Mouse (Mus musculus) intestine, embryonic 16.5 days (tissue): ENCODE measurements around the gene Vstm2l. TPM values are rescaled to one million over a fixed set of nuclear protein-coding genes. Genes with fewer than 3 reads are reported as not detected.
A peak's percentile ranks its signal among the peaks of the same experiment; 100 is the strongest.

Source experiments
- ATAC-seq: fragments of 200-750 bp; cut with Nextera tagmentation; 2 replicates; pipeline ENCODE4 v1.8.0; 2017; ENCODE audit warnings: moderate TSS enrichment, moderate library complexity
- H3K27ac ChIP-seq: fragments of 300-500 bp; sonication (generic); 2 replicates; pipeline ENCODE4 v1.5.1; 2014; ENCODE audit warnings: mild to moderate bottlenecking, low read length
- H3K27me3 ChIP-seq: fragments of 300-500 bp; sonication (generic); replicated peaks from 2 replicates; pipeline ENCODE4 v1.6.1; 2014; ENCODE audit warnings: low read length, control low read depth, mixed read lengths; ENCODE audit not compliant: control insufficient read depth, insufficient read depth
- H3K36me3 ChIP-seq: fragments of 300-500 bp; sonication (generic); 2 replicates; pipeline ENCODE4 v1.6.1; 2014; ENCODE audit warnings: low read length, control low read depth; ENCODE audit not compliant: control insufficient read depth, insufficient read depth
- H3K4me1 ChIP-seq: fragments of 300-500 bp; sonication (generic); 2 replicates; pipeline ENCODE4 v1.6.1; 2014; ENCODE audit warnings: low read length, control low read depth, mixed read lengths; ENCODE audit not compliant: control insufficient read depth, insufficient read depth
- H3K4me2 ChIP-seq: fragments of 300-500 bp; sonication (generic); 2 replicates; pipeline ENCODE4 v1.6.1; 2014; ENCODE audit warnings: low read depth, low read length, control low read depth
- H3K4me3 ChIP-seq: fragments of 300-500 bp; sonication (generic); 2 replicates; pipeline ENCODE4 v1.5.1; 2014; ENCODE audit warnings: mild to moderate bottlenecking, low read length
- H3K9ac ChIP-seq: fragments of 300-500 bp; sonication (generic); 2 replicates; pipeline ENCODE4 v1.6.1; 2014; ENCODE audit warnings: low read depth, low read length
- H3K9me3 ChIP-seq: fragments of 300-500 bp; sonication (generic); 2 replicates; pipeline ENCODE4 v1.6.1; 2016; ENCODE audit warnings: low read length, control low read depth; ENCODE audit not compliant: control insufficient read depth
- WGBS: fragments of 180-500 bp; shearing (Covaris S2); extraction: QIAGEN DNeasy Blood & Tissue Kit; methylation state at CpG from one replicate; pipeline ENCODE4 v1.1.7; 2014; 5-methylcytosine and 5-hydroxymethylcytosine counted together
- polyA plus RNA-seq: library from polyadenylated mRNA; unstranded; fragments of >200 nt; fragmentation: Nextera tagmentation; extraction: Ambion mirVana; gene quantifications from 2 replicates; pipeline ENCODE4 v1.2.1, GENCODE M21; 2015

Vstm2l gene
- polyA plus RNA-seq, 1 experiment from 2014 or later = 0.10 TPM

DNA sequence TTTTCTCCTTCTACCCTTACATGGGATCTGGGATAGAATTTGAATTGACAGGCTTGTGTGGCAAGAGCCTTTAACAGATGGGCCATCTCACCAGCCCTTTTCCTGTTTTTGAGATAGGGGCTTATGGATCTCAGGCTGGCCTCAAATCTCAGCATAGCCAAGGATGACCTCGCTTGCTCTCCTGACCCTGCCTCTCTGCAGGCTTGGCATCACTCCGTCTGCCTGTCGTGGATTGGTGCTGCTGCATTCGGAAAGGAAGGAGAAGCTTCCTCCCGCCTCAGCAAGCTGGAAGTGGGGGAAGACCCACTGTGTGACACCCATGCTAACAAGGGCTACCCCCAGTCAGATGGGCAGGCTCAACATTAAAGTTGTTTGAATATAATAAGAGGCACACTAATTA is 64.8 kb downstream of the Vstm2l start:
- H3K27me3 ChIP-seq = no peaks in the 10 kb centered on the region
- H3K4me2 ChIP-seq = no peak overlapping the region
- no peak overlapping the region for H3K9ac ChIP-seq
- WGBS = 63% methylated on average over 5 of the region's 5 CpGs
- no peak for ATAC-seq
- H3K9me3 ChIP-seq = no peaks in the 10 kb centered on the region
- H3K4me1 ChIP-seq = peaks cover 4% of the 10 kb centered on the region; the same call in 1 of the 2 replicates
- H3K36me3 ChIP-seq = 0 out of 2 replicates have a peak, but pooled peaks cover 2% of the 10 kb centered on the region
- H3K4me3 ChIP-seq = no peak overlapping the region
- H3K27ac ChIP-seq = no peak overlapping the region

- no peak overlapping the region for H3K4me3 ChIP-seq
- H3K9ac ChIP-seq = no peak overlapping the region
- H3K27me3 ChIP-seq = no peaks in the 10 kb centered on the region
- ATAC-seq = no peak
- H3K9me3 ChIP-seq = no peaks in the 10 kb centered on the region
- H3K4me1 ChIP-seq = no peaks in the 10 kb centered on the region
- 0 out of 2 replicates have a peak, but pooled peaks cover 2% of the 10 kb centered on the region for H3K36me3 ChIP-seq
- WGBS = 75% methylated on average over 3 of the region's 3 CpGs
- no peak overlapping the region for H3K4me2 ChIP-seq
- no peak overlapping the region for H3K27ac ChIP-seq
These were observed 68.3 kb downstream of the Vstm2l start for GRCm38 (mm10) chr2:157982727-157983126.

- ATAC-seq = no peak
- H3K4me2 ChIP-seq = no peak overlapping the region
- H3K27me3 ChIP-seq = no peaks in the 10 kb centered on the region
- H3K36me3 ChIP-seq = 0 out of 2 replicates have a peak, but pooled peaks cover 2% of the 10 kb centered on the region
- no peak overlapping the region for H3K27ac ChIP-seq
- 85% methylated on average over 4 of the region's 4 CpGs for WGBS
- H3K4me3 ChIP-seq = no peak overlapping the region
- H3K9me3 ChIP-seq = no peaks in the 10 kb centered on the region
- H3K4me1 ChIP-seq = no peaks in the 10 kb centered on the region
- no peak overlapping the region for H3K9ac ChIP-seq
These were observed 68.8 kb downstream of the Vstm2l start for GRCm38 (mm10) chr2:157983276-157983675.

DNA sequence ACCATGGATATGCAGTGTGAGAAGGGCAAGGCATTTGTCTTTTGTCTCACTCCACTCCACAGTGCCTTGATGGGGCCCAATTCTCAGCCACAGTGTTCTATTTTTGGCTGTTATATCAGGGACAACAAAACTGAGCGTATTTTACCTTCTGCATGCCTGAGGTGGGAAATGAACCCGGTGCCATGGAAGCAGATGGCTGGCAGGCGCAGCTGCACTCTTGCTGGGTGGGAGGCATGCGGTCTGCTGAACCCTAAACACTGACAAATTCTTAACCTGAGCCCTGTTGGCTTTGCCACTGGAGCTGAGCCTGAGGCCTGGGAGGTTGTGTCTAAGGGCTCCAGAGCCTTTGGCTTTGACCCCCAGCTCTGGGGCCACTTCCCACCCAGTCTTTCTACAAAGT is 71.2 kb downstream of the Vstm2l start:
- ATAC-seq = no peak
- Histone ChIP-seq H3K9ac (no peak overlapping the region), H3K27me3 (no peaks in the 10 kb centered on the region), H3K36me3 (0 out of 2 replicates have a peak, but pooled peaks cover 2% of the 10 kb centered on the region), H3K4me1 (peaks cover 11% of the 10 kb centered on the region; the same call in 1 of the 2 replicates), H3K9me3 (no peaks in the 10 kb centered on the region), H3K4me2 (no peak overlapping the region), H3K4me3 (no peak overlapping the region), H3K27ac (no peak overlapping the region)
- 92% methylated on average over 4 of the region's 4 CpGs for WGBS

DNA sequence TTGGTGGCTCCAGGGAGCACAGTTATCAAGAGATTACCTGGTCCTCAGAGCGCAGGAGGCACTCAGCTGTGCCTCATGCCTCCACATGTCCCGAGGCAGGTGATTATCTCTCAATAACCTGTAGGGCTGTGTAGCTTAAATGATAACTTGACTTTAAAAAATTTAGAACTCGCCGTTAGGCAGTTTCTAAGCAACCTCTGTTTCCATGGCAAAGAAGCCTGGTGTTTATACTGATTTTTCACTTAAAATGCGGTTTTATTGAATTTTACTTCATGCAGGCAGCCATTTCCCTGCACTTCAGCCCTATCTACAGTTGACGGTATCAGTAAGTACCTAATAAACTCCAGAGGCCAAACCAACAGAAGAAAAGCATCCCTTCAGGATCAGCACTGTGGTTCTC is 71.8 kb downstream of the Vstm2l start:
- Histone ChIP-seq H3K9ac (no peak overlapping the region), H3K4me1 (peaks cover 11% of the 10 kb centered on the region; the same call in 1 of the 2 replicates), H3K4me2 (no peak overlapping the region), H3K36me3 (0 out of 2 replicates have a peak, but pooled peaks cover 2% of the 10 kb centered on the region), H3K4me3 (no peak overlapping the region), H3K27ac (no peak overlapping the region), H3K9me3 (no peaks in the 10 kb centered on the region), H3K27me3 (no peaks in the 10 kb centered on the region)
- ATAC-seq = no peak
- WGBS = 84% methylated on average over 6 of the region's 6 CpGs

DNA sequence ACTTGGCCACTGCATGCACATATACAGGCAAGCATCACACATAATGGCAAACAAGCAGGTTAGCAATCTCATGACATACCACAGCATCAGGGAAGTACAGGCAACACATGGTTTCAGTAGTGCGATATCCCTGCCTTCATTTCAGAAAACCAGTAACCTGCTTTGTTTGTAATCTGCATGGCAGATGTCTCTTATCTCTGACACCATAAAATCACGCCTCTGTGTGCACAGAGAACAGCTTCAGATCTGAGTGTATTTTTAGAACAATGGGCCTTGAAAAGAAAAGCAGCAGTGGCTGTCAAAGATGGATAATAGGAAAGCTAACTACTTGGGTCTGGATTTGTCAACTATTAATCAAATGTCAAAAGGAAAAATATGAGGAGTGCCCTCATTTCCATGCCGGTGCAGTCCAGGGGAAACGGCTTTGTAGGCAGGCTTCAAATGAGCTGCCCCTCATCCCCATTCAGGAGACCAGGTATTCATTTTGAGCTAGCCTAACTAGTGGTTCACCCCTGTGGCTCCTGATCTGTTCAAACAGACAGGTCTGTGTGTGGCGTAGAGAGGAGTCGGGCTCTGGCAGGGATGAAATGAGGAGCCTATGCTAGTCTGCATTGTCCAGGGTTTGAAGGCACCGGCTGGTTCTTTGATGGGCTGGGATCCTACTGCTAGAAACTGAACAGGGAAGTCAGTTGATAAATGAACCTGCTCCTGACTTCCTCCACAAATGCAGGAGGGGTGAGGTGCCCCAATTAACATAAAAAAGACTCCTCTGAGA is 74.2 kb downstream of the Vstm2l start:
- peak; percentile 75 for ATAC-seq
- WGBS = 49% methylated on average over 7 of the region's 7 CpGs
- no peaks in the 10 kb centered on the region for H3K9me3 ChIP-seq

GRCm38 (mm10) chr2:157989946-157990345 is 75.5 kb downstream of the Vstm2l start:
- H3K9me3 ChIP-seq = no peaks in the 10 kb centered on the region
- H3K4me2 ChIP-seq = no peak overlapping the region
- no peaks in the 10 kb centered on the region for H3K27me3 ChIP-seq
- no peak overlapping the region for H3K9ac ChIP-seq
- WGBS = 63% methylated on average over 2 of the region's 2 CpGs
- ATAC-seq = no peak
- peaks cover 8% of the 10 kb centered on the region; the same call in 1 of the 2 replicates for H3K36me3 ChIP-seq
- H3K27ac ChIP-seq = no peak overlapping the region
- H3K4me3 ChIP-seq = no peak overlapping the region
- peaks cover 11% of the 10 kb centered on the region; the same call in 1 of the 2 replicates for H3K4me1 ChIP-seq

More for the DNA sequence above, 74.2 kb downstream of the Vstm2l start:
- Histone ChIP-seq H3K4me2 (no peak overlapping the region), H3K4me3 (no peak overlapping the region), H3K27me3 (no peaks in the 10 kb centered on the region), H3K9ac (no peak overlapping the region), H3K27ac (no peak overlapping the region), H3K36me3 (peaks cover 8% of the 10 kb centered on the region; the same call in 1 of the 2 replicates), H3K4me1 (peaks cover 11% of the 10 kb centered on the region; the same call in 1 of the 2 replicates)

- Histone ChIP-seq H3K4me3 (no peak overlapping the region), H3K27ac (no peak overlapping the region), H3K27me3 (no peaks in the 10 kb centered on the region), H3K4me2 (no peak overlapping the region), H3K4me1 (peaks cover 11% of the 10 kb centered on the region; the same call in 1 of the 2 replicates), H3K9ac (no peak overlapping the region), H3K36me3 (peaks cover 8% of the 10 kb centered on the region; the same call in 1 of the 2 replicates), H3K9me3 (no peaks in the 10 kb centered on the region)
- WGBS = 68% methylated on average over 6 of the region's 6 CpGs
- no peak for ATAC-seq
These were observed 76.6 kb downstream of the Vstm2l start for GRCm38 (mm10) chr2:157991026-157991425.

GRCm38 (mm10) chr2:157992501-157992900 is 78.0 kb downstream of the Vstm2l start:
- WGBS = 91% methylated on average over 4 of the region's 4 CpGs
- Histone ChIP-seq H3K27ac (no peak overlapping the region), H3K9me3 (no peaks in the 10 kb centered on the region), H3K27me3 (no peaks in the 10 kb centered on the region), H3K9ac (no peak overlapping the region), H3K4me2 (no peak overlapping the region), H3K4me1 (peaks cover 11% of the 10 kb centered on the region; the same call in 1 of the 2 replicates), H3K36me3 (peaks cover 8% of the 10 kb centered on the region; the same call in 1 of the 2 replicates), H3K4me3 (no peak overlapping the region)
- no peak for ATAC-seq
